Mouse (Mus musculus): ENCODE data around the gene Il11. TPM values are rescaled to one million over a fixed set of nuclear protein-coding genes. Genes with fewer than 3 reads are reported as not detected.
A peak's percentile ranks its signal among the peaks of the same experiment; 100 is the strongest.

Gene Il11
- polyA plus RNA-seq, 1 experiment from 2014 or later = 0.48 TPM

DNA sequence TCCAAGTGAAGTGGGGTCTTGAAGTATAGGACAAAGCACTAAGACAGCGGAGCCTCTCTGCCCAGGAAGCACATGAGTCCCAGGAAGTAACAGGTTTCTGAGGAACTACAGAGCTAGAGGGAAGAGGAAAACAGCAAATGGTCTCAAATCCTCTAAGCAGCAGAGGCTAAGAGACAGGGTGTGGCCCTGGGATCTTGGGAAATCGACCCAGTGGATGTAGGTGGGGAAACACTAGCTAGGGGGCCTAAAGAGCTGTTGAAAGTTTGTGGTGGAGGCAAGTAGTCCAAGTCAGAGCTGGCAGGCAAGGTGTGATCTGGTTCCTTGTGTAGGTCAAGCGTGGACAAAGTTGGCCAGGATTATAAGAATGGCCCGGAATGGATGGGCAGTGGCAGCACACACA, 34.3 kb downstream of the Il11 start:
- no peak overlapping the region for H3K27ac ChIP-seq (ENCODE audit: low read depth, low read length)
- H3K27me3 ChIP-seq (ENCODE audit: control insufficient read depth, insufficient read depth, low read length) = no peaks in the 10 kb centered on the region
- H3K9ac ChIP-seq (replicated peaks; ENCODE audit: low read depth, low read length) = no peak overlapping the region
- H3K4me2 ChIP-seq (ENCODE audit: low read depth, low read length) = no peak overlapping the region
- peaks cover 7% of the 10 kb centered on the region for H3K36me3 ChIP-seq (ENCODE audit: control insufficient read depth, insufficient read depth, low read length)
- 0 out of 2 replicates have a peak, but pooled peaks cover 3% of the 10 kb centered on the region for H3K4me1 ChIP-seq (ENCODE audit: control insufficient read depth, insufficient read depth, low read length)
- no peak for ATAC-seq (ENCODE audit: low read depth)
- no peaks in the 10 kb centered on the region for H3K9me3 ChIP-seq (ENCODE audit: control insufficient read depth, low read length)
- no peak overlapping the region for H3K4me3 ChIP-seq (ENCODE audit: low read depth, low read length)
- WGBS = 85% methylated on average over 4 of the region's 4 CpGs

- Histone ChIP-seq H3K27me3 (ENCODE audit: control insufficient read depth, insufficient read depth, low read length) (no peaks in the 10 kb centered on the region), H3K27ac (ENCODE audit: low read depth, low read length) (no peak overlapping the region), H3K4me3 (ENCODE audit: low read depth, low read length) (no peak overlapping the region), H3K36me3 (ENCODE audit: control insufficient read depth, insufficient read depth, low read length) (peaks cover 7% of the 10 kb centered on the region), H3K4me1 (ENCODE audit: control insufficient read depth, insufficient read depth, low read length) (peaks cover 6% of the 10 kb centered on the region; the same call in 1 of the 2 replicates), H3K9me3 (ENCODE audit: control insufficient read depth, low read length) (no peaks in the 10 kb centered on the region), H3K4me2 (ENCODE audit: low read depth, low read length) (no peak overlapping the region), H3K9ac (replicated peaks; ENCODE audit: low read depth, low read length) (no peak overlapping the region)
- WGBS = 75% methylated on average over 9 of the region's 9 CpGs
- ATAC-seq (ENCODE audit: low read depth) = no peak
These were observed 35.3 kb downstream of the Il11 start for GRCm38 (mm10) chr7:4747156-4747899.

DNA sequence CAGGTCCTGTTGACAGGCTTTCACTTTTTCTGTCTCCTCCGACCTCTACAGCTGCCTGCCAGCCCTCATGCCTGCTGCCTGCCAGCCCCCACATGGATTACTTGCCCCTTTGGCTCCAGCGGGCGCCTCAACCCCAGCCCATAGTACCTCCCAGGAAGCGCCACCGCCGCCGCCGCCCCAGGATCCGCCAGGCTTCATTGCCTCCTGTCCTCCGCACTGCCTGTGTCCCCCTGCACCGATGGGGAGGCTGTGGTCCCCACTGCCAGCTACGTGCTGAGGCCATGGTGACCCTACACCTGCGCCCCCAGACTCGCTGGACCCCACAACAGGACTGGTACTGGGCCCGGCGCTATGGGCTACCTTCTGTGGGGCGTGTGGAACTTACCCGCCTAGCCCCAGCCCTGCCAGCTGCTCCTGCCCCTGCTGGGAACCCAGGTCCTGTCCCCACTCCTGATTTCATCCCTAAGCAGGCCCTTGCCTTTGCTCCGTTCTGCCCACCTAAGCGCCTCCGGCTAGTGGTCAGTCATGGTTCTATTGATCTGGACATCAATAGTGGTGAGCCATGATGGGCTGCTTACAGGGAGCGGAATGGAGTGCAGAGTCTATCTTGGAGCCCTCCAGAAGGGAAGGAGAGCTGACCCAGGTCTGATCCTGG, 36.2 kb downstream of the Il11 start:
- Histone ChIP-seq H3K9ac (replicated peaks; ENCODE audit: low read depth, low read length) (no peak overlapping the region), H3K36me3 (ENCODE audit: control insufficient read depth, insufficient read depth, low read length) (peaks cover 7% of the 10 kb centered on the region), H3K4me1 (ENCODE audit: control insufficient read depth, insufficient read depth, low read length) (peaks cover 12% of the 10 kb centered on the region), H3K27ac (ENCODE audit: low read depth, low read length) (no peak overlapping the region), H3K27me3 (ENCODE audit: control insufficient read depth, insufficient read depth, low read length) (no peaks in the 10 kb centered on the region), H3K9me3 (ENCODE audit: control insufficient read depth, low read length) (no peaks in the 10 kb centered on the region), H3K4me2 (ENCODE audit: low read depth, low read length) (no peak overlapping the region), H3K4me3 (ENCODE audit: low read depth, low read length) (no peak overlapping the region)
- 88% methylated on average over 22 of the region's 22 CpGs for WGBS
- ATAC-seq (ENCODE audit: low read depth) = no peak

GRCm38 (mm10) chr7:4744886-4745285, 37.8 kb downstream of the Il11 start:
- Histone ChIP-seq H3K9ac (replicated peaks; ENCODE audit: low read depth, low read length) (no peak overlapping the region), H3K4me3 (ENCODE audit: low read depth, low read length) (no peak overlapping the region), H3K9me3 (ENCODE audit: control insufficient read depth, low read length) (no peaks in the 10 kb centered on the region), H3K4me1 (ENCODE audit: control insufficient read depth, insufficient read depth, low read length) (peaks cover 22% of the 10 kb centered on the region), H3K27ac (ENCODE audit: low read depth, low read length) (no peak overlapping the region), H3K4me2 (ENCODE audit: low read depth, low read length) (no peak overlapping the region), H3K36me3 (ENCODE audit: control insufficient read depth, insufficient read depth, low read length) (peaks cover 7% of the 10 kb centered on the region), H3K27me3 (ENCODE audit: control insufficient read depth, insufficient read depth, low read length) (no peaks in the 10 kb centered on the region)
- no peak for ATAC-seq (ENCODE audit: low read depth)
- WGBS = 96% methylated on average over 5 of the region's 6 CpGs

DNA sequence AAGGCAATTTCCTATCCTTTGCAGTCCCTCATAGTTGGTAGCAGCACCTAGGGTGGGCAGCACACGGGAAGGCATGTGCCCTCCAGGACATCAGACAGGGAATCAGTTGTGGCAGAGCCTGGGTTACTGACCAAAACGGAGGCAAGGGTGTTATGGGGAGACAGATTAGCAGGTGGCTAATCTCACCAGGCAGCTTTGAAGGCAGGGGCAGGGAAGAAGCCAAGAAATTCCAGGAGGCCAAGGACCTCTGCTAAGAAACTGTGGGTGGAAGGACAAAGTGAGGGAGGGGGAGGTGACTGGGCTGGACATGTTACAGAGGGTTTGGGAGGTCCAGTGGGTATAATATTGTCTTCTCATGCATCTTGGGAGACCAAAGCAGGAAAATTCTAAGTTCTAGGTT, 39.3 kb downstream of the Il11 start:
- Histone ChIP-seq H3K9me3 (ENCODE audit: control insufficient read depth, low read length) (no peaks in the 10 kb centered on the region), H3K27me3 (ENCODE audit: control insufficient read depth, insufficient read depth, low read length) (no peaks in the 10 kb centered on the region), H3K27ac (ENCODE audit: low read depth, low read length) (no peak overlapping the region), H3K4me1 (ENCODE audit: control insufficient read depth, insufficient read depth, low read length) (peaks cover 30% of the 10 kb centered on the region), H3K36me3 (ENCODE audit: control insufficient read depth, insufficient read depth, low read length) (peaks cover 7% of the 10 kb centered on the region), H3K4me3 (ENCODE audit: low read depth, low read length) (no peak overlapping the region), H3K4me2 (ENCODE audit: low read depth, low read length) (no peak overlapping the region), H3K9ac (replicated peaks; ENCODE audit: low read depth, low read length) (no peak overlapping the region)
- ATAC-seq (ENCODE audit: low read depth) = no peak
- WGBS = 88% methylated on average over 2 of the region's 2 CpGs

DNA sequence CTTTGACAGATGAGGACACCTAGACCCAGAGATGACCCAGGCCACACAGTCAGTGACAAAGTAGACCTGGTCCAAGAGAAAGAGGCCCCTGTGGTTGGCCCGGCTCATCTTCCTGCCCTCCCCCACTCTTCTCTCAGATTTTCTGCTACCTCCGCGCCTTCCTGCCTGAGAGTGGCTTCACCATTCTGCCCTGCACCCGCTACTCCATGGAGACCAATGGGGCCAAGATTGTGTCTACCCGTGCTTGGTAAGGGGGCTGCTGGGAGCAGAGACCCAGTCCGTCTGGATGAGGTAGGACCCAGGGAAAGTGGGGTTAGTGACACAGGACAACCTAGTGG, 40.2 kb downstream of the Il11 start:
- no peak for ATAC-seq (ENCODE audit: low read depth)
- Histone ChIP-seq H3K9me3 (ENCODE audit: control insufficient read depth, low read length) (no peaks in the 10 kb centered on the region), H3K27me3 (ENCODE audit: control insufficient read depth, insufficient read depth, low read length) (no peaks in the 10 kb centered on the region), H3K27ac (ENCODE audit: low read depth, low read length) (no peak overlapping the region), H3K4me1 (ENCODE audit: control insufficient read depth, insufficient read depth, low read length) (peaks cover 31% of the 10 kb centered on the region), H3K9ac (replicated peaks; ENCODE audit: low read depth, low read length) (no peak overlapping the region), H3K36me3 (ENCODE audit: control insufficient read depth, insufficient read depth, low read length) (peaks cover 7% of the 10 kb centered on the region), H3K4me2 (ENCODE audit: low read depth, low read length) (0 out of 2 replicates have a peak overlapping the region, but pooled peaks have one; percentile 84), H3K4me3 (ENCODE audit: low read depth, low read length) (no peak overlapping the region; the same call in 1 of the 2 replicates)
- WGBS = 96% methylated on average over 6 of the region's 6 CpGs

DNA sequence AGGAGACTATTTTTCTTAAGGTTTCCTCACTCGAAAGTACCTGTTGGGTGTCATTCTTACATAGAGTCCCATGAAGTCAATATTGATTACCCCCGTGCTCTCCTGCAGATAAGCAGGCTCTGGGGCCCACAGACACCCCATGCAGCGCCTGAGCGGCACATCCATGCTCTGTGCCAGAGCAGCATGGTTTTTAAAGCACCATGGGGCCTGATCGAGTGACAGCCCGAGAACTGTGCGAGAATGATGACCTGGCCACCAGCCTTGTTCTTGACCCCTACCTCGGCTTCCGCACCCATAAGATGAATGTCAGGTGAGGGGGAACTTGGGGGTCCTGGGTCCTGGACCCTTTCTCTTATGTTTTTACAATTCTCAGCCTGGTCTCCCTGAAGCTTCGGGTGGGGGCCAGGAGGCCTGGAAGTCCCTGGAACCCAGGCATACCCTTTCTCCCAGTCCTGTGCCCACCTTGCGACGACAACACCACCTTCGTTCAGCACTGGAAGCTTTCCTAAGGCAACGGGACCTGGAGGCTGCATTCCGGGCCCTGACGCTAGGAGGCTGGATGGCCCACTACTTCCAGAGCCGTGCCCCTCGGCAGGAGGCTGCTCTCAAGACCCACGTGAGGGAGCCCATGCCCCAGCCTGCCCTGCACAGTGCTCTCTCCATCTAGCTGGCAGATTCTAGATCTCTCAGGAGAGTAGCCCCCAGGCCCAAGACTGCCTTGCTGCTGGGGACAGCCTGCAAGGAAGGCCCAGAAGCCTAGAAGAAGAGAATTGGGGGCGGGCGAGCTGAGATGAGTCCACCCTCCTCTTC, 40.8 kb downstream of the Il11 start:
- ATAC-seq (ENCODE audit: low read depth) = no peak
- Histone ChIP-seq H3K9ac (replicated peaks; ENCODE audit: low read depth, low read length) (peak overlapping the region; percentile 87; the same call in 1 of the 2 replicates), H3K4me1 (ENCODE audit: control insufficient read depth, insufficient read depth, low read length) (peaks cover 31% of the 10 kb centered on the region), H3K36me3 (ENCODE audit: control insufficient read depth, insufficient read depth, low read length) (peaks cover 7% of the 10 kb centered on the region), H3K27ac (ENCODE audit: low read depth, low read length) (no peak overlapping the region), H3K9me3 (ENCODE audit: control insufficient read depth, low read length) (no peaks in the 10 kb centered on the region), H3K27me3 (ENCODE audit: control insufficient read depth, insufficient read depth, low read length) (no peaks in the 10 kb centered on the region), H3K4me3 (ENCODE audit: low read depth, low read length) (peak overlapping the region; percentile 74; the same call in 1 of the 2 replicates), H3K4me2 (ENCODE audit: low read depth, low read length) (peak overlapping the region; percentile 84)
- 81% methylated on average over 21 of the region's 21 CpGs for WGBS

DNA sequence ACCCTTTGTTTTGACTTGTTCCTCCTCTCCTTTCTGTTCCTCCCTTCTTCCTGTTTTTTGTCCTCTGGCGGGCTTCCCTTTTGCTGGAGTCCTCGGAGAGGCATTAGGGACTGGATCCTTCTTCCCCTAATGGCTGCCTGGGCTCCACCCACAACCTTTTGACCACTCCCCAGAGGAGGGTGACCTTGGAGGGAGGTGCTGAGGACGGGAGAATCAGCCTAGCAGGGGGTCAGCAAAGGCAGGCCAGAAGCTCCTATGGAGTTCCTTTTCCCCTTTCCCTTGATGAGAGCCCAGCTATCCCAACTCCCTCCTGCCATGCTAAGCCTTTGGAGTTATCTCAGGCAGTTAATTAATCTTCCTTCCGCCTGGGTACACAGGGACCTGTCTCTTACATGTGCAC, 41.5 kb downstream of the Il11 start:
- Histone ChIP-seq H3K36me3 (ENCODE audit: control insufficient read depth, insufficient read depth, low read length) (no peaks in the 10 kb centered on the region; the same call in 1 of the 2 replicates), H3K9me3 (ENCODE audit: control insufficient read depth, low read length) (no peaks in the 10 kb centered on the region), H3K27me3 (ENCODE audit: control insufficient read depth, insufficient read depth, low read length) (no peaks in the 10 kb centered on the region), H3K4me3 (ENCODE audit: low read depth, low read length) (peak overlapping the region; percentile 74), H3K27ac (ENCODE audit: low read depth, low read length) (peak overlapping the region; percentile 91), H3K4me2 (ENCODE audit: low read depth, low read length) (peak overlapping the region; percentile 84), H3K9ac (replicated peaks; ENCODE audit: low read depth, low read length) (peak overlapping the region; percentile 87), H3K4me1 (ENCODE audit: control insufficient read depth, insufficient read depth, low read length) (peaks cover 31% of the 10 kb centered on the region)
- ATAC-seq (ENCODE audit: low read depth) = no peak
- WGBS = 0% methylated on average over 4 of the region's 4 CpGs
